Mouse (Mus musculus) granulocyte monocyte progenitor cell, adult 5-6 weeks (primary cell): ENCODE measurements around the gene Jtb. TPM values are rescaled to one million over a fixed set of nuclear protein-coding genes. Genes with fewer than 3 reads are reported as not detected.

Experiments used
- ATAC-seq: replicated peaks from 2 replicates; pipeline ENCODE4 v1.8.0; 2016; ENCODE audit warnings: mild to moderate bottlenecking, moderate TSS enrichment, inconsistent platforms; ENCODE audit not compliant: poor library complexity, severe bottlenecking
- total RNA-seq, 2 experiments: library from RNA; stranded (forward) in 1 of 2; stranded (reverse) in 1 of 2; fragments of 200-712, 200-1000 nt in 1 of 2; fragments of >200 nt in 1 of 2; fragmentation: Nextera tagmentation in 1 of 2; gene quantifications; 2 replicates each; pipeline ENCODE4 v1.2.3; 2014 to 2017

The Jtb gene
- total RNA-seq, 2 experiments from 2014 or later = 44.6 to 89.8 TPM

- ATAC-seq = no peak
These were observed 52.8 kb downstream of the Jtb start for GRCm38 (mm10) chr3:90284150-90284549.

Other genes with a start within 250 kb of the Jtb start
- gene Hax1, start 232.8 kb upstream of the Jtb start, total RNA-seq (2014; fragmentation: Nextera tagmentation) = 117 and 123 TPM in 2 replicates
- 86.2 and 87.3 TPM in 2 replicates for gene Hax1, start 232.8 kb upstream of the Jtb start, total RNA-seq (2017)
- gene 4933434E20Rik, start 180.0 kb upstream of the Jtb start, total RNA-seq (2014; fragmentation: Nextera tagmentation) = 35.2 and 45.3 TPM in 2 replicates
- 49.6 and 63.6 TPM in 2 replicates for gene 4933434E20Rik, start 180.0 kb upstream of the Jtb start, total RNA-seq (2017)
- 242 and 252 TPM in 2 replicates for gene Ubap2l, start 179.0 kb upstream of the Jtb start, total RNA-seq (2014; fragmentation: Nextera tagmentation)
- 124 and 135 TPM in 2 replicates for gene Ubap2l, start 179.0 kb upstream of the Jtb start, total RNA-seq (2017)
- gene Tpm3, start 158.9 kb upstream of the Jtb start, total RNA-seq (2014; fragmentation: Nextera tagmentation) = 529 and 543 TPM in 2 replicates
- 806 and 846 TPM in 2 replicates for gene Tpm3, start 158.9 kb upstream of the Jtb start, total RNA-seq (2017)
- gene Nup210l, start 127.5 kb upstream of the Jtb start, total RNA-seq (2014; fragmentation: Nextera tagmentation) = 0.28 and 1.8 TPM in 2 replicates
- 0.31 and 0.52 TPM in 2 replicates for gene Nup210l, start 127.5 kb upstream of the Jtb start, total RNA-seq (2017)
- gene Rps27, start 17.9 kb upstream of the Jtb start, total RNA-seq (2014; fragmentation: Nextera tagmentation) = 6,284 and 6,500 TPM in 2 replicates
- 3,798 and 4,186 TPM in 2 replicates for gene Rps27, start 17.9 kb upstream of the Jtb start, total RNA-seq (2017)
- 1.1 and 1.3 TPM in 2 replicates for gene Rab13, start 17.9 kb upstream of the Jtb start, total RNA-seq (2014; fragmentation: Nextera tagmentation)
- gene Rab13, start 17.9 kb upstream of the Jtb start, total RNA-seq (2017) = 0.52 and 3.0 TPM in 2 replicates
- not detected in 2 replicates for gene Creb3l4, start 11.9 kb downstream of the Jtb start, total RNA-seq (2014; fragmentation: Nextera tagmentation)
- not detected in 2 replicates for gene Creb3l4, start 11.9 kb downstream of the Jtb start, total RNA-seq (2017)
- gene Slc39a1, start 16.6 kb downstream of the Jtb start, total RNA-seq (2014; fragmentation: Nextera tagmentation) = 26.6 and 35.3 TPM in 2 replicates
- 36.4 and 36.6 TPM in 2 replicates for gene Slc39a1, start 16.6 kb downstream of the Jtb start, total RNA-seq (2017)
- 48.1 and 49.5 TPM in 2 replicates for gene Crtc2, start 22.6 kb downstream of the Jtb start, total RNA-seq (2014; fragmentation: Nextera tagmentation)
- 10.1 and 11.4 TPM in 2 replicates for gene Crtc2, start 22.6 kb downstream of the Jtb start, total RNA-seq (2017)
- 28.1 and 37.5 TPM in 2 replicates for gene Dennd4b, start 33.6 kb downstream of the Jtb start, total RNA-seq (2014; fragmentation: Nextera tagmentation)
- 13.6 and 16.5 TPM in 2 replicates for gene Dennd4b, start 33.6 kb downstream of the Jtb start, total RNA-seq (2017)
- 68.7 and 83.6 TPM in 2 replicates for gene Gatad2b, start 61.6 kb downstream of the Jtb start, total RNA-seq (2014; fragmentation: Nextera tagmentation)
- gene Gatad2b, start 61.6 kb downstream of the Jtb start, total RNA-seq (2017) = 19.4 and 19.9 TPM in 2 replicates
- gene Slc27a3, start 158.3 kb downstream of the Jtb start, total RNA-seq (2014; fragmentation: Nextera tagmentation) = 2.1 and 4.2 TPM in 2 replicates
- 0.88 and 0.99 TPM in 2 replicates for gene Slc27a3, start 158.3 kb downstream of the Jtb start, total RNA-seq (2017)
- 29.3 and 47.1 TPM in 2 replicates for gene Ints3, start 202.0 kb downstream of the Jtb start, total RNA-seq (2014; fragmentation: Nextera tagmentation)
- 18.4 and 25.9 TPM in 2 replicates for gene Ints3, start 202.0 kb downstream of the Jtb start, total RNA-seq (2017)
- 0.82 TPM in 1 of 2 replicates, not detected in the other for gene Npr1, start 234.3 kb downstream of the Jtb start, total RNA-seq (2014; fragmentation: Nextera tagmentation)
- gene Npr1, start 234.3 kb downstream of the Jtb start, total RNA-seq (2017) = not detected in 2 replicates
- gene Ilf2, start 244.5 kb downstream of the Jtb start, total RNA-seq (2014; fragmentation: Nextera tagmentation) = 120 and 128 TPM in 2 replicates
- 176 and 204 TPM in 2 replicates for gene Ilf2, start 244.5 kb downstream of the Jtb start, total RNA-seq (2017)